ENCODE assay signal across 8 mouse cellular contexts in the genomic region with DNA sequence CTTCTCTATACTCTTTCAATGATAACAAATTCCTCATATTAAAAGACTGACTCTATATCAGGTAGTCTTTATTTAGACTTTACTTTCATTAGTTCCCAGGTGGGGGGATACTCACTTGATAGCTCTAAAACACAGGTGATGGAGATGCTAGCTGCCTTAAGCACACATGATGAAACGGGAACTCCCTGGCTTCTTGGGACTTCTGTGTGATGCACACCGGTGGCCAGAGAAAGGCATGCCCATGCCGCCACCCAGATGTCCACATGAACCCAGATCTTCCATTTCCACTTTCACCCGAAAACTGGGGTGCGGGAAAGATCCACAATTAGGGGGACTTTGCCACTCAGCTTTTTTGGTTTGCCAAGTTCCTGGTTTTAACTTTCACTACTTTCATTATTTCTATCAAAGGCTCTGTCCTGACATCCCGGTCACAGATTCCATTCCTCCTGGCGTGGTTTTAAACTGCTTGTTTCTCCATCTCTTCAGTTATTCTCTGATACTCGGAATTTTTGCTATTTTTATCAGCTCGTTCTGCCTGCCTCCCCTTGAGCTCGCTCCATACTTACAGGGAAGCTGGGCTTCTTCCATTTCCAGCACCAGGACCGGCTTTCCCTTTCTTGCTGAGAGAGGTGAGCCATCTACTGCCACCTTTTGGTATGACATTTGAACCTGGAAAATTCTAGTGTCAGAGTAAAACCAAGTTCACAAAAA. TPM values are rescaled to one million over a fixed set of nuclear protein-coding genes. Genes with fewer than 3 reads are reported as not detected.
DNase-seq lines count a peak whose midpoint lies in the region; ATAC-seq and TF ChIP-seq lines count a peak whose summit lies in the region.

No protein-coding gene starts in this region.

- DNase-seq in kidney, postnatal 14 days: peak; percentile 62
- DNase-seq in neural tube, embryonic 10.5 days (ENCODE audit: extremely low spot score, low spot score): peak; percentile 40
- peak; percentile 11 for DNase-seq in testis, postnatal 14 days (ENCODE audit: low spot score)

- no peaks in the 10 kb centered on the region for H3K9me3 ChIP-seq in ES-Bruce4 (replicated peaks; ENCODE audit: control insufficient read depth, insufficient read depth, low read length, poor library complexity, severe bottlenecking)
- H3K9me3 ChIP-seq in embryonic facial prominence, embryonic 13.5 days: no peaks in the 10 kb centered on the region
- H3K9me3 ChIP-seq in heart, embryonic 16.5 days (replicated peaks; ENCODE audit: control insufficient read depth, low read length): no peaks in the 10 kb centered on the region
- H3K9me3 ChIP-seq in liver, embryonic 12.5 days (replicated peaks): no peaks in the 10 kb centered on the region

- TF ChIP-seq POLR2A in ES-Bruce4 (IDR thresholded peaks at IDR 0.05; ENCODE audit: insufficient read depth, low read length): no peak
- TF ChIP-seq POLR2A in bone marrow, adult 2 months (IDR thresholded peaks at IDR 0.05; ENCODE audit: borderline replicate concordance, control insufficient read depth, low read depth, low read length): no peak

- H3K4me3 ChIP-seq in ES-Bruce4 (ENCODE audit: low read depth, low read length): no peak overlapping the region
- H3K4me3 ChIP-seq in bone marrow, adult 2 months (replicated peaks; ENCODE audit: control insufficient read depth, low read depth, low read length): peak overlapping the region; percentile 64
- H3K4me3 ChIP-seq in embryonic facial prominence, embryonic 13.5 days: peak overlapping the region; percentile 38
- peak overlapping the region; percentile 55 for H3K4me3 ChIP-seq in heart, embryonic 16.5 days (ENCODE audit: low read length)
- peak overlapping the region; percentile 60 for H3K4me3 ChIP-seq in liver, embryonic 12.5 days

- peaks cover 6% of the 10 kb centered on the region for H3K4me1 ChIP-seq in ES-Bruce4 (ENCODE audit: control insufficient read depth, insufficient read depth, low read length)
- peaks cover 7% of the 10 kb centered on the region; the same call in 1 of the 2 replicates for H3K4me1 ChIP-seq in bone marrow, adult 2 months (ENCODE audit: control insufficient read depth, insufficient read depth, low read length)
- H3K4me1 ChIP-seq in embryonic facial prominence, embryonic 13.5 days: peaks cover 3% of the 10 kb centered on the region; the same call in 1 of the 2 replicates
- H3K4me1 ChIP-seq in heart, embryonic 16.5 days (ENCODE audit: control insufficient read depth, insufficient read depth, low read length): no peaks in the 10 kb centered on the region
- H3K4me1 ChIP-seq in liver, embryonic 12.5 days: peaks cover 54% of the 10 kb centered on the region

- no peak overlapping the region for H3K27ac ChIP-seq in ES-Bruce4 (ENCODE audit: insufficient read depth, low read length)
- no peak overlapping the region for H3K27ac ChIP-seq in bone marrow, adult 2 months (ENCODE audit: control insufficient read depth, insufficient read depth, low read depth, low read length, poor library complexity)
- no peak overlapping the region for H3K27ac ChIP-seq in embryonic facial prominence, embryonic 13.5 days
- no peak overlapping the region for H3K27ac ChIP-seq in heart, embryonic 16.5 days (ENCODE audit: low read length)
- no peak overlapping the region for H3K27ac ChIP-seq in liver, embryonic 12.5 days

- no peak overlapping the region for H3K9ac ChIP-seq in ES-Bruce4 (ENCODE audit: low read depth, poor library complexity, severe bottlenecking)
- H3K9ac ChIP-seq in embryonic facial prominence, embryonic 13.5 days: peak overlapping the region; percentile 54
- H3K9ac ChIP-seq in heart, embryonic 16.5 days (ENCODE audit: low read length): peak overlapping the region; percentile 60
- peak overlapping the region; percentile 60 for H3K9ac ChIP-seq in liver, embryonic 12.5 days

- no peak for ATAC-seq in embryonic facial prominence, embryonic 13.5 days (ENCODE audit: insufficient number of reproducible peaks, insufficient read depth, low FRiP score, low TSS enrichment, low read depth)
- no peak for ATAC-seq in heart, embryonic 16.5 days (replicated peaks; ENCODE audit: extremely low read depth, insufficient read depth, low FRiP score)
- ATAC-seq in liver, embryonic 12.5 days: peak; percentile 66; the same call in 1 of the 2 replicates

- 1% methylated on average over 11 of the region's 11 CpGs for WGBS in bone marrow, adult 2 months
- WGBS in embryonic facial prominence, embryonic 13.5 days: 27% methylated on average over 11 of the region's 11 CpGs
- 20% methylated on average over 11 of the region's 11 CpGs for WGBS in heart, embryonic 16.5 days
- 17% methylated on average over 11 of the region's 11 CpGs for WGBS in liver, embryonic 12.5 days (ENCODE audit: insufficient replicate concordance)

- no peaks in the 10 kb centered on the region for H3K27me3 ChIP-seq in ES-Bruce4 (ENCODE audit: control insufficient read depth, insufficient read depth, low read length, poor library complexity, severe bottlenecking)
- H3K27me3 ChIP-seq in embryonic facial prominence, embryonic 13.5 days: no peaks in the 10 kb centered on the region
- H3K27me3 ChIP-seq in heart, embryonic 16.5 days (ENCODE audit: control insufficient read depth, insufficient read depth, low read length): no peaks in the 10 kb centered on the region
- H3K27me3 ChIP-seq in liver, embryonic 12.5 days (replicated peaks): no peaks in the 10 kb centered on the region

- peak; percentile 46 for TF ChIP-seq CTCF in ES-Bruce4 (IDR thresholded peaks at IDR 0.05; ENCODE audit: low read depth, low read length)
- TF ChIP-seq CTCF in bone marrow, adult 2 months (IDR thresholded peaks at IDR 0.05; ENCODE audit: control insufficient read depth, insufficient read depth, low read length): peak; percentile 59

- no peaks in the 10 kb centered on the region for H3K36me3 ChIP-seq in ES-Bruce4 (ENCODE audit: control insufficient read depth, insufficient read depth, low read length, poor library complexity, severe bottlenecking)
- no peaks in the 10 kb centered on the region for H3K36me3 ChIP-seq in embryonic facial prominence, embryonic 13.5 days
- no peaks in the 10 kb centered on the region for H3K36me3 ChIP-seq in heart, embryonic 16.5 days (ENCODE audit: control insufficient read depth, insufficient read depth)
- H3K36me3 ChIP-seq in liver, embryonic 12.5 days: no peaks in the 10 kb centered on the region

- TF ChIP-seq EP300 in ES-Bruce4 (IDR thresholded peaks at IDR 0.05; ENCODE audit: insufficient read depth, low read depth, low read length): no peak

- peak overlapping the region; percentile 59 for H3K4me2 ChIP-seq in embryonic facial prominence, embryonic 13.5 days
- peak overlapping the region; percentile 66 for H3K4me2 ChIP-seq in heart, embryonic 16.5 days (ENCODE audit: low read depth, low read length)
- H3K4me2 ChIP-seq in liver, embryonic 12.5 days: peak overlapping the region; percentile 58

RNA-seq across cellular contexts. Expression of a gene that starts 27.9 kb away (rescaled TPM):
- 11.3 and 12.7 TPM in 2 replicates for polyA plus RNA-seq in ES-Bruce4 (2011; ENCODE audit: insufficient read depth, insufficient read length, low read depth, missing spikeins)
- polyA plus RNA-seq in bone marrow, adult 2 months (2011; ENCODE audit: insufficient read depth, insufficient read length, low replicate concordance, missing spikeins): 47.4 and 85.5 TPM in 2 replicates
- 4.5 and 6.2 TPM in 2 replicates for polyA plus RNA-seq in embryonic facial prominence, embryonic 13.5 days (2015; fragmentation: Nextera tagmentation; extraction: Ambion mirVana)
- polyA plus RNA-seq in heart, embryonic 16.5 days (2015; fragmentation: Nextera tagmentation; extraction: Ambion mirVana): 6.3 and 15.9 TPM in 2 replicates
- polyA plus RNA-seq in liver, embryonic 12.5 days (2016; fragmentation: Nextera tagmentation; extraction: Ambion mirVana): 24.3 and 24.7 TPM in 2 replicates

Comparison
In these comparisons a context has a peak if more than half of its experiments do, and no peak if none do; other contexts are left out.
1. DNase-seq: peak in every context shown above with its lines; median percentile 62 in kidney, postnatal 14 days; 40 in neural tube, embryonic 10.5 days; 11 in testis, postnatal 14 days.